Mouse (Mus musculus) hindbrain, embryonic 14.5 days (tissue): ENCODE data around the gene Snx7. TPM values are rescaled to one million over a fixed set of nuclear protein-coding genes. Genes with fewer than 3 reads are reported as not detected.
A peak's percentile ranks its signal among the peaks of the same experiment; 100 is the strongest.

ENCODE experiments used
- ATAC-seq: fragments of 200-750 bp; cut with Nextera tagmentation; 2 replicates; pipeline ENCODE4 v1.8.0; 2017; ENCODE audit warnings: moderate number of reproducible peaks, mild to moderate bottlenecking, moderate TSS enrichment, moderate library complexity; ENCODE audit not compliant: low FRiP score
- DNase-seq: peaks from one replicate; pipeline ENCODE4 v3.0.0-alpha.2; 2015; ENCODE audit warnings: low spot score
- H3K27ac ChIP-seq: fragments of 300-500 bp; sonication (generic); 2 replicates; pipeline ENCODE4 v1.5.1; 2014; ENCODE audit warnings: mild to moderate bottlenecking, moderate library complexity
- H3K27me3 ChIP-seq: fragments of 300-500 bp; sonication (generic); 2 replicates; pipeline ENCODE4 v1.6.1; 2014; ENCODE audit warnings: mild to moderate bottlenecking, low read length, mixed read lengths; ENCODE audit not compliant: control insufficient read depth, insufficient read depth
- H3K36me3 ChIP-seq: fragments of 300-500 bp; sonication (generic); replicated peaks from 2 replicates; pipeline ENCODE4 v1.6.1; 2014; ENCODE audit not compliant: control insufficient read depth, insufficient read depth
- H3K4me1 ChIP-seq: fragments of 300-500 bp; sonication (generic); replicated peaks from 2 replicates; pipeline ENCODE4 v1.6.1; 2014; ENCODE audit warnings: antibody characterized with exemption, low read length, mixed read lengths; ENCODE audit not compliant: control insufficient read depth, insufficient read depth
- H3K4me2 ChIP-seq: fragments of 300-500 bp; sonication (generic); replicated peaks from 2 replicates; pipeline ENCODE4 v1.6.1; 2014; ENCODE audit warnings: mild to moderate bottlenecking, moderate library complexity
- H3K4me3 ChIP-seq: fragments of 300-500 bp; sonication (generic); replicated peaks from 2 replicates; pipeline ENCODE4 v1.5.1; 2014; ENCODE audit warnings: mild to moderate bottlenecking, low read length
- H3K9ac ChIP-seq: fragments of 300-500 bp; sonication (generic); 2 replicates; pipeline ENCODE4 v1.6.1; 2014
- H3K9me3 ChIP-seq: fragments of 300-500 bp; sonication (generic); 2 replicates; pipeline ENCODE4 v1.6.1; 2016; ENCODE audit warnings: low read length; ENCODE audit not compliant: control insufficient read depth
- WGBS: fragments of 180-500 bp; shearing (Covaris S2); extraction: QIAGEN DNeasy Blood & Tissue Kit; methylation state at CpG from one replicate; pipeline ENCODE4 v1.1.7; 2014; 5-methylcytosine and 5-hydroxymethylcytosine counted together
- polyA plus RNA-seq: library from polyadenylated mRNA; unstranded; fragments of >200 nt; fragmentation: Nextera tagmentation; extraction: Ambion mirVana; gene quantifications from 2 replicates; pipeline ENCODE4 v1.2.1, GENCODE M21; 2014

Gene Snx7
- polyA plus RNA-seq, 1 experiment from 2014 or later, result 9.8 TPM

DNA sequence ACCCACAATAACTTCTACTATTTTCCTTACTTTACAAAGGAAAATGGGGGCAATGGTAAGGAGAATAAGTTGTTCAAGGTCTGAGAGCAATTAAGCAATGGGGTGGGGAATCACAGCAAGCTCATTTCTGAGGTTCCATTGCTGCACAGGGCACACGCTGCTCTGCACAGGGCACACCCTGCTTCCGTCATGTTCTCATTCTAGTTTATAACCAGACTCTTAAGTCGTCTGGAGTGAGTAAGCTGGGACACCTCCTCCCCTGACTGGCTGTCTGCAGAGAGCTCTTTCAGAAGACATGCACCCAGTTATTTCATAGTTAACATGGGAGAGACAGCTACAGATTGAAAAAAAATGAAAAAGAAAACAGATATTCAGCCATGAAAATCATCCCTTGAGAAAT lies 30.7 kb downstream of the Snx7 start:
- Histone ChIP-seq H3K4me3 (no peak overlapping the region), H3K9me3 (no peaks in the 10 kb centered on the region), H3K4me1 (no peaks in the 10 kb centered on the region), H3K9ac (no peak overlapping the region), H3K36me3 (no peaks in the 10 kb centered on the region), H3K4me2 (no peak overlapping the region), H3K27me3 (no peaks in the 10 kb centered on the region), H3K27ac (no peak overlapping the region)
- WGBS, result 76% methylated on average over 3 of the region's 3 CpGs
- ATAC-seq, result no peak
- DNase-seq, result no peak

DNA sequence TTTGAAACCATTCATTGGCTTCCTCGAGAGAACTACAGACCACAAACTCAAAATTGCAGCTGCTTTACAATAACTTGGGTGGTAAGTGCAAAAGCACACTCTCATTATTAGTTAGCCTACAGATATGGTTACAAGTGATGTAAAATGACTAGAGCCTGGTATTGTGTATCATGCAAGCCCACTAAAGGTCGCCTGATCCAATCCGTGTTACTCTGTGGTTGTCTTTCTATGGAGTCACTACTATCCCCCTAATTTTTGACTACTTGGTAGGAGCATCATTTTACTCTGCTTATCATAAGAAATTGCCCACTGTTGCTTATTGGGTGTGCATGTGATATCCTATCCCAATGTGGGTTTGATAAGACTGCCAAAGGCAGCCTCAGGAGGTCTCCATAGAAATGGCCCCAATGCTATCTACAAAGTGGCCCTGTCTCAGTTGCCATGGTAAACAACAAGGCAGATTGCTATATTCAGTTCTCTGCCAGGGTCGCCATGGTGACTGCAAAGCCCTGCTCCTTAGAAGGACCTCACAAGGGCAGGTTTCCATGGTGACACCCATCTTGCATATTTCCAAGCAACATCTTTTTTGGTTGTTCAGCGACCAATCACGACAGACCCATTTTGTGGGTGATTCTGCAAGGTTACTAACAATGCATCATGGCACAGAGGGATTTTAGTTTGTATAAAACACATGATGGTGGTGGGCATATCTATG lies 42.1 kb downstream of the Snx7 start:
- Histone ChIP-seq H3K9ac (no peak overlapping the region), H3K4me3 (no peak overlapping the region), H3K36me3 (no peaks in the 10 kb centered on the region), H3K4me1 (no peaks in the 10 kb centered on the region), H3K9me3 (no peaks in the 10 kb centered on the region), H3K4me2 (no peak overlapping the region), H3K27ac (no peak overlapping the region), H3K27me3 (no peaks in the 10 kb centered on the region)
- ATAC-seq (peak; percentile 95), DNase-seq (peak; percentile 59)
- WGBS, result 46% methylated on average over 6 of the region's 6 CpGs

DNA sequence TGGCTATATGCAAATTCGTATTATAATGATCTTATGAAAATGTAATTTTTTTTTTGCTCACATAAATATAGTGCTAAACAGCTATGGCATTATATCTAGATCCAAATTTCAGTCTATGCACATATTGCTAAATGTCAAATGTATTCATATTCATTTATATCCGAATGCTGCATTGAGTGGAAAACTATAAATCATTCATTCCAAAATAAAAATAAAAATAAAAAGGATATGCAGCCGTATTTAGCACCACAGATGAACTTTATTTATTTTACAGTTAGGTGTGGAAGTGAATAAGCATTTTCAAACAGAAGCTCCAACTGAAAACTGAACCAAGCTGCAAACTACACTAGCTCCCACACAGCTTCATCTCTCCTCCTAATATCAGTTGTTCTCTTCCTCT lies 45.5 kb downstream of the Snx7 start:
- ATAC-seq (no peak), DNase-seq (no peak)
- Histone ChIP-seq H3K4me2 (no peak overlapping the region), H3K27me3 (no peaks in the 10 kb centered on the region), H3K36me3 (no peaks in the 10 kb centered on the region), H3K4me1 (no peaks in the 10 kb centered on the region), H3K9ac (no peak overlapping the region), H3K4me3 (no peak overlapping the region), H3K9me3 (no peaks in the 10 kb centered on the region), H3K27ac (no peak overlapping the region)
- 93% methylated on average over 3 of the region's 3 CpGs for WGBS

DNA sequence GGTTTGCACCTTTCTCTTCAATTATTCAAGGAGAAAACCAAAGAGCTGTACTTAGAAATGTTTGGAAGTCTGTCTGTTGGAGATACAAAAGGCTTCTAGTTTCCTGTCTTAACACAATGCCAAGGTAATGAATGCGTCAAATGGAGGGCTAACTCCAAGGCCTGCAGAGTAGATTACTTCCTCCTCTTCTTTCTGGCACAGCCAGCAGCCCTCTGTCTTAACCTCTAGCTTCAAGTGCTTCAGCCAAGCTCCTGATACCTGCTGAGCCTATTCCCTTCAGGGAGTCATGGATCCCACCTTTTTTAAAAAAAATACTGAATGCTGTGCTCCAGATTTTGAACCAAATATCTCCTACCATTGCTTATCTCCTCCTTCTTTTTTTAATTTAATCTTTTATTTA lies 51.1 kb downstream of the Snx7 start:
- H3K36me3 ChIP-seq, result no peaks in the 10 kb centered on the region
- no peaks in the 10 kb centered on the region for H3K9me3 ChIP-seq
- WGBS, result 94% methylated on average over 1 of the region's 1 CpGs
- no peak overlapping the region for H3K4me2 ChIP-seq
- H3K27me3 ChIP-seq, result no peaks in the 10 kb centered on the region
- DNase-seq (no peak), ATAC-seq (no peak)
- H3K9ac ChIP-seq, result no peak overlapping the region
- H3K4me3 ChIP-seq, result no peak overlapping the region
- no peak overlapping the region for H3K27ac ChIP-seq
- no peaks in the 10 kb centered on the region for H3K4me1 ChIP-seq

DNA sequence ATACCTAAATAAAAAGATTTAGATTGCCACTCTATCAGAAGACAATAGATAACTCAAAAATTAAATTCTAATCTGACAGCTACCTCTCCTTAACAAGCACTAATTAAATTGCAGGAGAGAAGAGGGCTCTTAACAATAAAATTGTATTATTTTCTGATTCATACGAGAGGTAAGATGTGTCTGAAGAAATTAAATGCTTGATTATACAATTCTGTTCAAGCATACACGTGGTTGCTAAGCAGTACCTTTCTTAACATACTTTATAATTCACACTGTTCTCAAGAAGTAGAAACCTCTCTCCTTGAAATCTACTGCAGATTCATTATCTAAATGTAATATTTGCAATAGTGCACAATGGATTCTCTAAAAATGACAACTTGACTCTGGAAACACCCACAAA lies 54.5 kb downstream of the Snx7 start:
- Histone ChIP-seq H3K27me3 (no peaks in the 10 kb centered on the region), H3K4me2 (no peak overlapping the region), H3K36me3 (no peaks in the 10 kb centered on the region), H3K9ac (no peak overlapping the region), H3K27ac (no peak overlapping the region), H3K4me3 (no peak overlapping the region), H3K9me3 (no peaks in the 10 kb centered on the region), H3K4me1 (no peaks in the 10 kb centered on the region)
- no peak for DNase-seq
- 77% methylated on average over 2 of the region's 2 CpGs for WGBS
- ATAC-seq, result no peak

DNA sequence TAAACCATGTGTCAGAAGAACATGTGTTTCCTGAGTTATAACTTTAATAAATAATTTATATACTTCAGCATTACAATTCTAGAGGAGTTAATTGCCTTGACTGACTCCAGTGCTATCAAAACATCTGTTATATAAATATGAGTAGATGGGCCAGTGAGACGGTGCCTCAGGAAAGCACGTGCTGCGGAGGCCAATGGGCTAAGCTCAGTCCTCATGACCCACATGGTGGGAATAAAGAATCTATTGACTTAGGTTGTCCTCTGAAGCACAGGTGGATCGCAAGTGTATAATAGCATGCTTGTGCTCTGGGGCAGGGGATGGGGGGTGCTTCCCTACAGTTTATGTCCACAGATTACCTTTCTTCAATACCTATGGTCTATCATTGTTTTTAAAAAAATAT lies 56.6 kb downstream of the Snx7 start:
- Histone ChIP-seq H3K4me2 (no peak overlapping the region), H3K9me3 (no peaks in the 10 kb centered on the region), H3K9ac (no peak overlapping the region), H3K27ac (no peak overlapping the region), H3K4me1 (no peaks in the 10 kb centered on the region), H3K27me3 (no peaks in the 10 kb centered on the region), H3K36me3 (no peaks in the 10 kb centered on the region), H3K4me3 (no peak overlapping the region)
- ATAC-seq, result no peak
- 87% methylated on average over 4 of the region's 4 CpGs for WGBS
- no peak for DNase-seq

DNA sequence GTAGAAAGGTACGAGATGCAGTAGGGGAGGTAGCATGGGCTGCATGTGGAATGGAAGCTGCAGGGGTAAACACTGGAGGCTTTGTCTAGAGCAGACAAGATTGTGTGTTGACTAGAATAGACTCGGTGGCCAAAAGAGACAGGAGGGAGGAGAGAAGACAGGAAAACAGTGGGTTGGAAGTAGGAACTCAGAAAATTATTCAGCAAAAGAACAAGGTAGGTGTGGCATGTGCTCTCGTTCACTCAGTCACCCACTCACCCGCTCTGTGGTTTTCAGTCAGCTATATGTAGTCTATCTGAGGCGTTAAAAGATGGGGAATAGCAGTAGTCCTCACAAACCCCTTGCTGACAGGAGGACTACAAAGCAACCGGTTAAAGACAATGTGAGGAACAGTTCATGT lies 63.0 kb downstream of the Snx7 start:
- no peak overlapping the region for H3K27ac ChIP-seq
- ATAC-seq, result no peak
- no peak overlapping the region for H3K4me3 ChIP-seq
- H3K4me1 ChIP-seq, result no peaks in the 10 kb centered on the region
- H3K9ac ChIP-seq, result no peak overlapping the region
- H3K4me2 ChIP-seq, result no peak overlapping the region
- H3K9me3 ChIP-seq, result no peaks in the 10 kb centered on the region
- DNase-seq, result no peak
- no peaks in the 10 kb centered on the region for H3K36me3 ChIP-seq
- H3K27me3 ChIP-seq, result no peaks in the 10 kb centered on the region
- 91% methylated on average over 6 of the region's 6 CpGs for WGBS

DNA sequence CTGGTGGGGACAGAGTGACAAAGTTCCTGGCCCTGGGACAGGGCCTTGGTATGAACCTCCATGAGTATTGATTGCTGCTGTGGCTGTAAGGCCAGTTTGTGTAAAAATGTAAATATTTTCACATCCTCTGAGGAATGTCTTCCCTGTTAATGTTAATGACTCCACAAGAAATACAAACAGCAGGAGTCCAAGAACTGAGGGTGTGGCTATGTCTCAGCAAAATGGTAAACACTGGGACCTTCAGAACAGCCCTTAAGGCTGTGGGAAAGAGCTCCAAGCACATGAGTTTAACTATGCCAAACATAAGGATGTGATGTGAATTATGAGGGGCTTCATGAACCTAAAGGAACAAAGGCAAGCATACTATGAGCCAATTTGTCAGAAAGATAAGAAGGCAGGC lies 74.2 kb downstream of the Snx7 start:
- Histone ChIP-seq H3K4me3 (no peak overlapping the region), H3K36me3 (no peaks in the 10 kb centered on the region), H3K4me1 (no peaks in the 10 kb centered on the region), H3K4me2 (no peak overlapping the region), H3K9me3 (0 out of 2 replicates have a peak, but pooled peaks cover 5% of the 10 kb centered on the region), H3K27me3 (no peaks in the 10 kb centered on the region), H3K9ac (no peak overlapping the region), H3K27ac (no peak overlapping the region)
- ATAC-seq, result no peak
- DNase-seq, result no peak

DNA sequence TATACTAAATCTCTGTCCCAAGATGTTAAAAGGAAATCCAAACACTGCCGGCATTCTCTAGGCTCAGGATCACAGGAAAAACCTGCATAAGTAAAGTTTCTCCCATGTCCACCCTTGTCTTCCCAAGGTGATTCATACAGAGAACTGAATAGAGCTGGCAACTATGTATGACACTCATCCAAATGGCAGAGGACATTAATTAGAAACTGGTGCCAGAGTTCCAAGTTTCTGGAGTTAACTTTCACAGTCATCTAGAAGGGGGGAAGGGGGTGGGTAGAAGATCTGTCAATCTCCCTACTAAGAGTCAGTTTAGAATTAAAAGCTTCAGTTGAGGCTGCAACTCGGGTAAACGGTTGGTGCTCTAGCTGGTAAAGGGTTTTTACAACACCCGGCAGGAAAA lies 76.8 kb downstream of the Snx7 start:
- no peak for DNase-seq
- Histone ChIP-seq H3K4me1 (no peaks in the 10 kb centered on the region), H3K4me3 (no peak overlapping the region), H3K4me2 (no peak overlapping the region), H3K36me3 (no peaks in the 10 kb centered on the region), H3K9ac (no peak overlapping the region), H3K9me3 (0 out of 2 replicates have a peak, but pooled peaks cover 5% of the 10 kb centered on the region), H3K27me3 (no peaks in the 10 kb centered on the region), H3K27ac (no peak overlapping the region)
- WGBS, result 85% methylated on average over 4 of the region's 4 CpGs
- no peak for ATAC-seq

DNA sequence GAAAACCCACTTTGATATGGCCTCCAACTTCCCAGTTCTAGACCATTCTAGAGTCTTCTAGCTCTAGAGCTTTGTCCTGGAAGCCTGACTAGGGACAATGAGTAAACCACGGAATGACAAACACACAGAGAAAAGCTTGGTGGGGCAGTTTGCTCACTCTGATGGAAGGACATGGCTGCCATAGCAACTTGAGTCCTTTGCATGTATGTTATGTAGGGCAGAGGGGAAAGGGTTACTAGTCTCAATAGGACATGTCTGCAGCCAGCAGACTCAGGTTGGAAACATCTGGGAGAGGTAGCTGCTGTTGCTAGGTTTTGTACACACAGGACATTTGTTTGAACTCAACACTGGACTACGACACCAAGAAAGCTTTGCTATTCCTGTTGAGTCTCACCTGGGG lies 77.5 kb downstream of the Snx7 start:
- Histone ChIP-seq H3K4me1 (no peaks in the 10 kb centered on the region), H3K36me3 (no peaks in the 10 kb centered on the region), H3K9me3 (0 out of 2 replicates have a peak, but pooled peaks cover 5% of the 10 kb centered on the region), H3K27ac (no peak overlapping the region), H3K4me2 (no peak overlapping the region), H3K4me3 (no peak overlapping the region), H3K9ac (no peak overlapping the region), H3K27me3 (no peaks in the 10 kb centered on the region)
- 81% methylated on average over 2 of the region's 2 CpGs for WGBS
- ATAC-seq (no peak), DNase-seq (no peak)
